Mouse (Mus musculus): ENCODE results near the gene Mia3. TPM values are rescaled to one million over a fixed set of nuclear protein-coding genes. Genes with fewer than 3 reads are reported as not detected.
A peak's percentile ranks its signal among the peaks of the same experiment; 100 is the strongest.
"Not testable (repeated sequence)": the region's sequence is repeated elsewhere in the genome, so short reads cannot be mapped to it uniquely, and the experiment has no call there.

Gene Mia3
- total RNA-seq, 2 experiments from 2014 or later, result 104 to 115 TPM

- intact Hi-C loops (cut with DNase I), result loop anchor here (1.0 kb wide), 1 partner anchor 89 kb away; no protein-coding TSS in a partner anchor
- peak; percentile 25 to 73 for DNase-seq
Measured at GRCm38 (mm10) chr1:183349840-183350239, 19.5 kb downstream of the Mia3 start.

- intact Hi-C loops (cut with DNase I), result no loop called here
- no peak for DNase-seq
Measured at GRCm38 (mm10) chr1:183345817-183346195, 23.5 kb downstream of the Mia3 start.

GRCm38 (mm10) chr1:183344886-183345816 lies 24.2 kb downstream of the Mia3 start:
- intact Hi-C loops (cut with DNase I), result no loop called here

GRCm38 (mm10) chr1:183342902-183343301 lies 26.5 kb downstream of the Mia3 start:
- intact Hi-C loops (cut with DNase I); DNase-seq: not testable (repeated sequence)

More at GRCm38 (mm10) chr1:183344886-183345816, 24.2 kb downstream of the Mia3 start:
- peak; percentile 85 to 91 for DNase-seq

- intact Hi-C loops (cut with DNase I), result no loop called here
- DNase-seq, result no peak
Measured at GRCm38 (mm10) chr1:183327171-183327570, 42.2 kb downstream of the Mia3 start.

GRCm38 (mm10) chr1:183324433-183324832 lies 44.9 kb downstream of the Mia3 start:
- no peak for DNase-seq
- intact Hi-C loops (cut with DNase I), result no loop called here

- intact Hi-C loops (cut with DNase I), result no loop called here
- DNase-seq, result no peak
Measured at GRCm38 (mm10) chr1:183323923-183324322, 45.4 kb downstream of the Mia3 start.

GRCm38 (mm10) chr1:183322496-183322895 lies 46.9 kb downstream of the Mia3 start:
- DNase-seq; intact Hi-C loops (cut with DNase I): not testable (repeated sequence)

GRCm38 (mm10) chr1:183320708-183321107 lies 48.6 kb downstream of the Mia3 start:
- intact Hi-C loops (cut with DNase I), result no loop called here
- DNase-seq, result no peak

GRCm38 (mm10) chr1:183315783-183316182 lies 53.6 kb downstream of the Mia3 start:
- DNase-seq, result no peak
- intact Hi-C loops (cut with DNase I), result no loop called here

- intact Hi-C loops (cut with DNase I), result no loop called here
- DNase-seq, result no peak
Measured at GRCm38 (mm10) chr1:183312076-183312475, 57.3 kb downstream of the Mia3 start.

GRCm38 (mm10) chr1:183309601-183310000 lies 59.8 kb downstream of the Mia3 start:
- intact Hi-C loops (cut with DNase I); DNase-seq: not testable (repeated sequence)

GRCm38 (mm10) chr1:183308476-183308875 lies 60.9 kb downstream of the Mia3 start:
- intact Hi-C loops (cut with DNase I), result no loop called here

GRCm38 (mm10) chr1:183307555-183307954 lies 61.8 kb downstream of the Mia3 start:
- intact Hi-C loops (cut with DNase I), result no loop called here
- DNase-seq, result no peak

More at GRCm38 (mm10) chr1:183308476-183308875, 60.9 kb downstream of the Mia3 start:
- no peak for DNase-seq

- peak; percentile 90 to 91 for DNase-seq
- intact Hi-C loops (cut with DNase I), result no loop called here
Measured at GRCm38 (mm10) chr1:183299161-183299560, 70.2 kb downstream of the Mia3 start.

GRCm38 (mm10) chr1:183297886-183298489 lies 71.4 kb downstream of the Mia3 start:
- DNase-seq, result peak; percentile 31 to 40
- intact Hi-C loops (cut with DNase I), result no loop called here

GRCm38 (mm10) chr1:183297473-183297885 lies 71.9 kb downstream of the Mia3 start:
- DNase-seq, result peak; percentile 44 to 48
- intact Hi-C loops (cut with DNase I), result no loop called here

- DNase-seq, result peak; percentile 98
- intact Hi-C loops (cut with DNase I), result no loop called here
Measured at GRCm38 (mm10) chr1:183296877-183297383, 72.4 kb downstream of the Mia3 start, which contains the start of gene Brox. Gene Brox, minus strand, starts transcription at chr1:183297269.

GRCm38 (mm10) chr1:183296465-183296864 lies 72.9 kb downstream of the Mia3 start, which contains the start of gene Aida:
Gene Aida, plus strand, starts transcription at chr1:183296590.
- peak in 1 of 2 experiments; percentile 45 for DNase-seq
- intact Hi-C loops (cut with DNase I), result no loop called here

GRCm38 (mm10) chr1:183289576-183289975 lies 79.8 kb downstream of the Mia3 start:
- intact Hi-C loops (cut with DNase I), result no loop called here
- DNase-seq, result no peak

GRCm38 (mm10) chr1:183288351-183288750 lies 81.0 kb downstream of the Mia3 start:
- intact Hi-C loops (cut with DNase I), result no loop called here
- DNase-seq, result no peak

Measured in heart, postnatal 14 days (tissue).